Mouse (Mus musculus) spleen, adult 2 months (tissue): Measurements from ENCODE around the gene Csrp3. TPM values are rescaled to one million over a fixed set of nuclear protein-coding genes. Genes with fewer than 3 reads are reported as not detected.

Experiments used
- DNase-seq, 2 experiments: peaks; one replicate each; pipeline versions ENCODE4 v3.0.0 to v3.0.0-alpha.2; 2012 to 2021; ENCODE audit warnings: low spot score in 2 of 2, low read depth in 1 of 2
- H3K27ac ChIP-seq: fragments of 200-500 bp; 2 replicates; pipeline ENCODE4 v1.5.1; 2012; ENCODE audit warnings: low read length, inconsistent platforms; ENCODE audit not compliant: insufficient read depth
- H3K27me3 ChIP-seq: fragments of 200-500 bp; 2 replicates; pipeline ENCODE4 v1.6.1; 2012; ENCODE audit warnings: mild to moderate bottlenecking, moderate library complexity, low read length, inconsistent platforms; ENCODE audit not compliant: control insufficient read depth, insufficient read depth
- H3K36me3 ChIP-seq: fragments of 200-500 bp; 2 replicates; pipeline ENCODE4 v1.6.1; 2012; ENCODE audit warnings: mild to moderate bottlenecking, low read length, inconsistent platforms; ENCODE audit not compliant: control insufficient read depth, insufficient read depth
- H3K4me1 ChIP-seq: fragments of 200-500 bp; 2 replicates; pipeline ENCODE4 v1.6.1; 2011; ENCODE audit warnings: inconsistent platforms; ENCODE audit not compliant: control insufficient read depth, insufficient read depth, insufficient read length
- H3K4me3 ChIP-seq: fragments of 200-500 bp; 2 replicates; pipeline ENCODE4 v1.5.1; 2011; ENCODE audit warnings: mild to moderate bottlenecking, inconsistent platforms; ENCODE audit not compliant: insufficient read depth, insufficient read length; ENCODE audit errors: extremely low read depth
- CTCF ChIP-seq: fragments of 200-500 bp; IDR thresholded peaks from 2 replicates; pipeline ENCODE4 v1.5.1; 2011; ENCODE audit warnings: mild to moderate bottlenecking, inconsistent platforms; ENCODE audit not compliant: insufficient read depth, insufficient read length, insufficient replicate concordance; ENCODE audit errors: extremely low read depth
- POLR2A ChIP-seq: fragments of 200-500 bp; IDR thresholded peaks from 2 replicates; pipeline ENCODE4 v1.6.1; 2011; ENCODE audit warnings: low read depth, low read length, inconsistent platforms
- WGBS: fragments of 180-500 bp; shearing (Covaris S2); methylation state at CpG from one replicate; pipeline ENCODE4 v1.1.7; 2018; 5-methylcytosine and 5-hydroxymethylcytosine counted together
- polyA plus RNA-seq: library from polyadenylated mRNA; depleted of rRNA; stranded (reverse); fragments of >200 nt; gene quantifications from 2 replicates; pipeline ENCODE4 v1.2.3, GENCODE M21; 2012

The Csrp3 gene
- polyA plus RNA-seq, 1 experiment = 0.07 TPM

GRCm38 (mm10) chr7:48888751-48889150 lies 40.9 kb upstream of the Csrp3 start:
- Histone ChIP-seq H3K36me3 (no peaks in the 10 kb centered on the region), H3K27me3 (no peaks in the 10 kb centered on the region), H3K4me3 (no peak overlapping the region), H3K27ac (no peak overlapping the region), H3K4me1 (no peaks in the 10 kb centered on the region)
- DNase-seq = no peak
- no peak for TF ChIP-seq POLR2A
- TF ChIP-seq CTCF = no peak
- 90% methylated on average over 2 of the region's 2 CpGs for WGBS

DNA sequence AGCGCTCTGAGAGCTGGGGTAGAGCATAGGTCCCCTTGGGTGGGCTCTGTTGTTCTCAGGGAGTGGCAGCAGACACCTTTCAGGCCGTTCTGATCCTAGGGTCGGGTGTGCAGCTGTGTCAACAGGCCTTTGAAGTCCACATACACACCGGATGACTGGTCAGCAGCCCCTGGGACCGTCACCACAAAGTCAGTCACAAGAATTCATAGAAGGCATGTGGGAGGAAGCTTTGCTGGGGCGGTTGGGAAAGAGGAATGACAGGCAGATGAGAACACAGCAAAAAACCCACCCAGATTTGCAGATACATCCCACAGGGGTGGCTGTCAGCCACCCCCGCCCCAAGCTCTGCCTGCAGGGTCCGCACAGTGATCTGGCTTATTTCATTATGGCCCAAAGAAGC lies 40.1 kb upstream of the Csrp3 start:
- 51% methylated on average over 8 of the region's 8 CpGs for WGBS
- Histone ChIP-seq H3K4me3 (no peak overlapping the region), H3K27ac (no peak overlapping the region), H3K36me3 (no peaks in the 10 kb centered on the region), H3K4me1 (no peaks in the 10 kb centered on the region), H3K27me3 (no peaks in the 10 kb centered on the region)
- no peak for DNase-seq
- TF ChIP-seq CTCF (no peak), POLR2A (no peak)

DNA sequence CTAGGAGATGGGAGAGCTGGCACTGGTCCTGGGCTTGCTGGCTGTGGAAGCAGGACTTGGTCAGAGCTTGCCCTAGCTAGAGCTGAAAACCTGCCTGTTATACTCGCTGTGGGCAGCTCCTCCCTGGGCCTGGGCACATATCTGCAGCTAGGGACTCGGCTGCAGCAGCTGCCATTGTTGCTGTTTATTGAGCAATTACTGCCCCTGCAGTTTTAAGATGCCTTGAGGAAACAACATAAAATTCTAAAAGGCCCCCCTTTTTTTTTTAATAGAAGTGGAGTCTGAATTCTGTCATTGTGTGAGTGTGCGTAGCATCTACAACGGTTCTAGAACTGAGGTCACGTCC lies 36.4 kb upstream of the Csrp3 start:
- Histone ChIP-seq H3K4me3 (no peak overlapping the region), H3K36me3 (no peaks in the 10 kb centered on the region), H3K27me3 (peaks cover 5% of the 10 kb centered on the region; the same call in 1 of the 2 replicates), H3K27ac (no peak overlapping the region), H3K4me1 (peaks cover 4% of the 10 kb centered on the region)
- TF ChIP-seq POLR2A (no peak), CTCF (no peak)
- WGBS = 87% methylated on average over 5 of the region's 5 CpGs
- DNase-seq = no peak

GRCm38 (mm10) chr7:48883525-48884265 lies 35.9 kb upstream of the Csrp3 start:
- H3K4me1 ChIP-seq = peaks cover 4% of the 10 kb centered on the region
- whole genome bisulfite sequencing = 86% methylated on average over 4 of the region's 4 CpGs
- TF ChIP-seq CTCF (no peak), POLR2A (no peak)
- no peak overlapping the region for H3K27ac ChIP-seq
- no peak for DNase-seq
- H3K4me3 ChIP-seq = no peak overlapping the region
- H3K36me3 ChIP-seq = no peaks in the 10 kb centered on the region
- peaks cover 5% of the 10 kb centered on the region; the same call in 1 of the 2 replicates for H3K27me3 ChIP-seq

GRCm38 (mm10) chr7:48881971-48882609 lies 34.3 kb upstream of the Csrp3 start:
- H3K27me3 ChIP-seq = peaks cover 5% of the 10 kb centered on the region; the same call in 1 of the 2 replicates
- no peaks in the 10 kb centered on the region for H3K36me3 ChIP-seq
- H3K4me3 ChIP-seq = peak overlapping the region; percentile 63
- TF ChIP-seq CTCF (no peak), POLR2A (no peak)
- WGBS = under 1% methylated on average over 28 of the region's 28 CpGs
- peaks cover 4% of the 10 kb centered on the region for H3K4me1 ChIP-seq
- peak in 1 of 2 experiments; percentile 6 for DNase-seq
- no peak overlapping the region for H3K27ac ChIP-seq

DNA sequence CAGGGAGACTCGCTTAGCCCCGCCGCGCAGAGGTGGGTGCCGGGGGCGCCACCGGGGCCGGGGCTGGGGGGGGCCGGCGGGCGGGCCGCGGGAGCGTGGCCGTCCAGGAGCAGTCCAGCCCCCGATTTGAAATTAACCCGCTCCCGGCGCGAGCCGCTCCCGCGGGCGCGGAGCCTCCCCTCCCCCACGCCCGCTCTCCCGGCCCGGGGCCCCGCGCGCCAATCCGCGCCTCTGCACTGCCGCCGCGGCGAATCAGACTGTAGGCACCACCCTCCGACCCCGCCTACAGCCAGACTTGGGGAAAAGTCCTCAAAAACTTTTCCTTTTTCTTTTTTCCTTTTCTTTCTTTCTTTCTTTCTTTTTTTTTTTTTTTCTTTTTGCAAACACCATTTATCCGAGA lies 33.7 kb upstream of the Csrp3 start, which contains the start of gene E2f8:
Gene E2f8, minus strand, starts transcription at position 111 of the 400 bp plus-strand sequence.
- WGBS = 1% methylated on average over 41 of the region's 41 CpGs
- peak in 1 of 2 experiments; percentile 47 for DNase-seq
- Histone ChIP-seq H3K4me3 (peak within 1 kb of the TSS; percentile 63), H3K27ac (no peak within 1 kb of the TSS), H3K27me3 (peaks cover 5% of the 10 kb centered on the region; the same call in 1 of the 2 replicates), H3K36me3 (no peaks in the 10 kb centered on the region), H3K4me1 (peaks cover 4% of the 10 kb centered on the region)
- no peak for TF ChIP-seq CTCF
